Mouse (Mus musculus) embryonic facial prominence, embryonic 11.5 days (tissue): ENCODE results near the gene Sh3bgrl2. TPM values are rescaled to one million over a fixed set of nuclear protein-coding genes. Genes with fewer than 3 reads are reported as not detected.

Experiments used
- ATAC-seq: fragments of 200-750 bp; cut with Nextera tagmentation; replicated peaks from 2 replicates; pipeline ENCODE4 v1.8.0; 2017; ENCODE audit warnings: low read depth; ENCODE audit not compliant: insufficient number of reproducible peaks, low FRiP score, low TSS enrichment
- DNase-seq: peaks from one replicate; pipeline ENCODE4 v3.0.0-alpha.2; 2015; ENCODE audit warnings: low spot score
- H3K27ac ChIP-seq: fragments of 300-500 bp; sonication (generic); replicated peaks from 2 replicates; pipeline ENCODE4 v1.5.1; 2014; ENCODE audit warnings: mild to moderate bottlenecking, low read depth, low read length, control low read depth
- H3K27me3 ChIP-seq: fragments of 300-500 bp; sonication (generic); 2 replicates; pipeline ENCODE4 v1.6.1; 2014; ENCODE audit warnings: mild to moderate bottlenecking, low read length, moderate library complexity, mixed read lengths; ENCODE audit not compliant: control insufficient read depth, insufficient read depth
- H3K36me3 ChIP-seq: fragments of 300-500 bp; sonication (generic); replicated peaks from 2 replicates; pipeline ENCODE4 v1.6.1; 2014; ENCODE audit warnings: low read depth, mild to moderate bottlenecking, low read length, moderate library complexity, mixed read lengths; ENCODE audit not compliant: control insufficient read depth, insufficient read depth
- H3K4me1 ChIP-seq: fragments of 300-500 bp; sonication (generic); 2 replicates; pipeline ENCODE4 v1.6.1; 2014; ENCODE audit warnings: low read length, mixed read lengths; ENCODE audit not compliant: control insufficient read depth, insufficient read depth
- H3K4me2 ChIP-seq: fragments of 300-500 bp; sonication (generic); 2 replicates; pipeline ENCODE4 v1.6.1; 2014; ENCODE audit warnings: low read depth, mild to moderate bottlenecking, control low read depth, low read length, moderate library complexity
- H3K4me3 ChIP-seq: fragments of 300-500 bp; sonication (generic); 2 replicates; pipeline ENCODE4 v1.5.1; 2014; ENCODE audit warnings: low read depth, low read length, control low read depth
- H3K9ac ChIP-seq: fragments of 300-500 bp; sonication (generic); replicated peaks from 2 replicates; pipeline ENCODE4 v1.6.1; 2014; ENCODE audit warnings: mild to moderate bottlenecking, control low read depth, low read length
- H3K9me3 ChIP-seq: fragments of 300-500 bp; sonication (generic); replicated peaks from 2 replicates; pipeline ENCODE4 v1.6.1; 2016; ENCODE audit warnings: mild to moderate bottlenecking, low read length, inconsistent platforms, mixed read lengths; ENCODE audit not compliant: control insufficient read depth
- WGBS: fragments of 180-500 bp; shearing (Covaris S2); extraction: QIAGEN DNeasy Blood & Tissue Kit; methylation state at CpG from one replicate; pipeline ENCODE4 v1.1.7; 2014; 5-methylcytosine and 5-hydroxymethylcytosine counted together
- polyA plus RNA-seq: library from polyadenylated mRNA; unstranded; fragments of >200 nt; fragmentation: Nextera tagmentation; extraction: Ambion mirVana; gene quantifications from 2 replicates; pipeline ENCODE4 v1.2.1, GENCODE M21; 2014

Sh3bgrl2 gene
- polyA plus RNA-seq, 1 experiment from 2014 or later = 18.8 TPM

- Histone ChIP-seq H3K4me1 (0 out of 2 replicates have a peak, but pooled peaks cover 2% of the 10 kb centered on the region), H3K4me3 (no peak overlapping the region), H3K4me2 (no peak overlapping the region), H3K9ac (no peak overlapping the region), H3K9me3 (no peaks in the 10 kb centered on the region), H3K27me3 (no peaks in the 10 kb centered on the region), H3K36me3 (no peaks in the 10 kb centered on the region), H3K27ac (no peak overlapping the region)
- DNase-seq (peak; percentile 43), ATAC-seq (no peak)
- WGBS = 48% methylated on average over 5 of the region's 5 CpGs
These were observed 83.8 kb downstream of the Sh3bgrl2 start for GRCm38 (mm10) chr9:83631920-83632319.

- no peak for ATAC-seq
- 55% methylated on average over 3 of the region's 3 CpGs for WGBS
These were observed 86.6 kb downstream of the Sh3bgrl2 start for GRCm38 (mm10) chr9:83634703-83635102.

GRCm38 (mm10) chr9:83635997-83636396 is 87.9 kb downstream of the Sh3bgrl2 start:
- no peaks in the 10 kb centered on the region for H3K9me3 ChIP-seq

More at GRCm38 (mm10) chr9:83634703-83635102, 86.6 kb downstream of the Sh3bgrl2 start:
- Histone ChIP-seq H3K36me3 (no peaks in the 10 kb centered on the region), H3K4me2 (no peak overlapping the region), H3K9ac (no peak overlapping the region), H3K9me3 (no peaks in the 10 kb centered on the region), H3K4me3 (no peak overlapping the region), H3K27ac (no peak overlapping the region), H3K27me3 (no peaks in the 10 kb centered on the region), H3K4me1 (no peaks in the 10 kb centered on the region)
- DNase-seq = no peak

GRCm38 (mm10) chr9:83643139-83643538 is 95.0 kb downstream of the Sh3bgrl2 start:
- Histone ChIP-seq H3K9me3 (no peaks in the 10 kb centered on the region), H3K4me3 (no peak overlapping the region), H3K4me1 (no peaks in the 10 kb centered on the region), H3K9ac (no peak overlapping the region), H3K36me3 (no peaks in the 10 kb centered on the region), H3K4me2 (no peak overlapping the region), H3K27ac (no peak overlapping the region), H3K27me3 (no peaks in the 10 kb centered on the region)
- ATAC-seq (no peak), DNase-seq (no peak)
- 63% methylated on average over 4 of the region's 4 CpGs for WGBS

More at GRCm38 (mm10) chr9:83635997-83636396, 87.9 kb downstream of the Sh3bgrl2 start:
- Histone ChIP-seq H3K9ac (no peak overlapping the region), H3K27ac (0 out of 2 replicates have a peak overlapping the region, but pooled peaks have one; percentile 1), H3K4me3 (no peak overlapping the region), H3K36me3 (no peaks in the 10 kb centered on the region), H3K4me1 (no peaks in the 10 kb centered on the region), H3K4me2 (no peak overlapping the region), H3K27me3 (no peaks in the 10 kb centered on the region)
- WGBS = 5% methylated on average over 7 of the region's 7 CpGs
- ATAC-seq (no peak), DNase-seq (peak; percentile 71)

- H3K36me3 ChIP-seq = no peaks in the 10 kb centered on the region
- no peaks in the 10 kb centered on the region for H3K9me3 ChIP-seq
- ATAC-seq = no peak
- H3K27me3 ChIP-seq = no peaks in the 10 kb centered on the region
- no peak overlapping the region for H3K4me3 ChIP-seq
- no peak overlapping the region for H3K27ac ChIP-seq
- H3K9ac ChIP-seq = no peak overlapping the region
- no peak for DNase-seq
- 58% methylated on average over 4 of the region's 4 CpGs for WGBS
- H3K4me2 ChIP-seq = no peak overlapping the region
- H3K4me1 ChIP-seq = no peaks in the 10 kb centered on the region
These were observed 95.7 kb downstream of the Sh3bgrl2 start for GRCm38 (mm10) chr9:83643833-83644232.

- DNase-seq (no peak), ATAC-seq (no peak)
- H3K27ac ChIP-seq = no peak overlapping the region
- no peak overlapping the region for H3K9ac ChIP-seq
- H3K4me1 ChIP-seq = no peaks in the 10 kb centered on the region
- no peak overlapping the region for H3K4me3 ChIP-seq
- WGBS = 86% methylated on average over 2 of the region's 2 CpGs
- no peak overlapping the region for H3K4me2 ChIP-seq
- H3K9me3 ChIP-seq = no peaks in the 10 kb centered on the region
- no peaks in the 10 kb centered on the region for H3K36me3 ChIP-seq
- no peaks in the 10 kb centered on the region for H3K27me3 ChIP-seq
These were observed 98.1 kb downstream of the Sh3bgrl2 start for GRCm38 (mm10) chr9:83646215-83646614.

- no peak for DNase-seq
- WGBS = 93% methylated on average over 5 of the region's 5 CpGs
These were observed 98.6 kb downstream of the Sh3bgrl2 start for GRCm38 (mm10) chr9:83646691-83647090.

GRCm38 (mm10) chr9:83647919-83648705 is 100.0 kb downstream of the Sh3bgrl2 start:
- 32% methylated on average over 7 of the region's 7 CpGs for WGBS
- Histone ChIP-seq H3K9ac (no peak overlapping the region), H3K9me3 (no peaks in the 10 kb centered on the region), H3K36me3 (no peaks in the 10 kb centered on the region), H3K27ac (no peak overlapping the region), H3K4me3 (no peak overlapping the region), H3K4me2 (no peak overlapping the region), H3K4me1 (no peaks in the 10 kb centered on the region), H3K27me3 (no peaks in the 10 kb centered on the region)
- ATAC-seq = no peak
- DNase-seq = peak; percentile 22

More at GRCm38 (mm10) chr9:83646691-83647090, 98.6 kb downstream of the Sh3bgrl2 start:
- H3K4me3 ChIP-seq = no peak overlapping the region
- no peaks in the 10 kb centered on the region for H3K27me3 ChIP-seq
- no peaks in the 10 kb centered on the region for H3K4me1 ChIP-seq
- no peaks in the 10 kb centered on the region for H3K9me3 ChIP-seq
- no peak overlapping the region for H3K4me2 ChIP-seq
- H3K36me3 ChIP-seq = no peaks in the 10 kb centered on the region
- no peak for ATAC-seq
- no peak overlapping the region for H3K27ac ChIP-seq
- no peak overlapping the region for H3K9ac ChIP-seq
